Mouse (Mus musculus): ENCODE results near the gene Fzd4.

The Fzd4 gene

DNA sequence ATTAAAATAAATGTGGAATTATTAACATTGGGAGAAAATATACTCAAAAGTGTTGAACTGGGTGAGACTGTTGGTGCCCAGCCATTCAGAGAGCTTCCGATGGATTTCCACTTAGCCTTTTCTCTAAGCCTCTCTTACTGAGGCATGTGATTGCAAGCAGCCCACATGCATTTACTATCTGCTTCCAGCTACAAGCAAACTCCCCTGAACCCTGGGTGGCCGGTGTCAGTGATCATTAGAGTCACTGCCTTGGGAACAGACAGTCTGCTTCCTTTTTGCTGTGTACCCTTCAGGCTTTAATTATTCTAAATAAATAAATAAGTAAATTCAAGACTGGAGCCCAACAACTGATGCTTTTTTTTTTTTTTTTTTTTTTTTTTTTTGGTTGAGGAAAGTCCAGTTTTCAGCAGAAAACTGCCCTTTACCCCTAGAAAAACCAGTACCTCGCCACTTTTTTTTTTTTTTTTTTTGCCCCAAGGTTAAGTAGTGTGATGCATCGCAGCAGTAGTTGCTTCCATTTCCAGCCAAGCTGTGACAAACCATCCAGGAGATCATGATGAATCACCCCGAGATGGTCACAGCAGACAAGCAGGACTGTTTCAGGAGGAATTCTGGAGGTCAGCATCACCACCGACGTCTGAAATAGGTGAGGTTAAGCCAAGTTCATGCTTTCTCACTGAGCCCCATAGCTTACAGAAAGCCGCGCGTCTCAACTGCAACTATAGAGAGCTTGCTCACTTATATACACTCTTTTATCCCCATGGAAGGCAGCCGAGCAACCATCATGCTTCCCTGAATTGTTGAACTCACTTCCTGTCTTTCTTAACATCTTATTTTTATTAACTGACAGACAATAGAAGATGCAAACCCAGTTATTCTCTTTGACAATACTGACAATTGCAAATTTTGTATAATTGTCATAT lies 21.9 kb downstream of the Fzd4 start:
- no peaks in the 10 kb centered on the region for H3K9me3 ChIP-seq (ENCODE audit: low read length)
- H3K36me3 ChIP-seq (ENCODE audit: insufficient read depth, low read length), result no peaks in the 10 kb centered on the region
- peaks cover 7% of the 10 kb centered on the region for H3K4me1 ChIP-seq (replicated peaks; ENCODE audit: low read depth, low read length)
- TF ChIP-seq CTCF (conservative IDR thresholded peaks at IDR 0.05; ENCODE audit: low read length) (no peak), POU5F1 (IDR thresholded peaks at IDR 0.05; ENCODE audit: borderline replicate concordance, low read length) (no peak), NANOG (IDR thresholded peaks at IDR 0.05; ENCODE audit: borderline replicate concordance, low read length) (no peak)
- 0 out of 2 replicates have a peak, but pooled peaks cover 3% of the 10 kb centered on the region for H3K27me3 ChIP-seq (ENCODE audit: insufficient read depth, low read length)
- no peak overlapping the region for H3K4me3 ChIP-seq (replicated peaks; ENCODE audit: low read length)

DNA sequence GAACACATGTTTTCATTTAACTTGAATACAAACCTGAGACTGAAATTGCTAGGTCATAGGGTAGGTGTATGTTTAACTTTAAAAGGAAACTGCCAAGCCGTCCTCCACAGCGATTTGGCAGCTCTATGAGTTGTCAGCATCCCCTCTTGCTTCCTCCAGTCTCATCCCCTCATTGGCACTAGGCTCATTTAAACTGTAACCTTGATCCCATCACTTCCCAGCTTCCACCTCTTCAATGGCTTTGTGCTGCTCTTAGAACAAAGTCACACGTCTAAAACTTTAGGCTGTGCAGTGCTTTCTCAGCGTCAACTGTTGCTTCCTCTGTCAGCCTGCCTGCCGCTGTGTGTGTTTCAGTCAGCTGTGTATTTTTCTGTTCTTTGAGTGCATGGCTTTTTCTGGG lies 22.9 kb downstream of the Fzd4 start:
- H3K4me1 ChIP-seq (replicated peaks; ENCODE audit: low read depth, low read length), result peaks cover 7% of the 10 kb centered on the region
- TF ChIP-seq POU5F1 (IDR thresholded peaks at IDR 0.05; ENCODE audit: borderline replicate concordance, low read length), result no peak
- no peak for TF ChIP-seq NANOG (IDR thresholded peaks at IDR 0.05; ENCODE audit: borderline replicate concordance, low read length)
- no peak for TF ChIP-seq CTCF (conservative IDR thresholded peaks at IDR 0.05; ENCODE audit: low read length)
- H3K27me3 ChIP-seq (ENCODE audit: insufficient read depth, low read length), result 0 out of 2 replicates have a peak, but pooled peaks cover 3% of the 10 kb centered on the region
- H3K4me3 ChIP-seq (replicated peaks; ENCODE audit: low read length), result no peak overlapping the region
- no peaks in the 10 kb centered on the region for H3K36me3 ChIP-seq (ENCODE audit: insufficient read depth, low read length)
- no peaks in the 10 kb centered on the region for H3K9me3 ChIP-seq (ENCODE audit: low read length)

DNA sequence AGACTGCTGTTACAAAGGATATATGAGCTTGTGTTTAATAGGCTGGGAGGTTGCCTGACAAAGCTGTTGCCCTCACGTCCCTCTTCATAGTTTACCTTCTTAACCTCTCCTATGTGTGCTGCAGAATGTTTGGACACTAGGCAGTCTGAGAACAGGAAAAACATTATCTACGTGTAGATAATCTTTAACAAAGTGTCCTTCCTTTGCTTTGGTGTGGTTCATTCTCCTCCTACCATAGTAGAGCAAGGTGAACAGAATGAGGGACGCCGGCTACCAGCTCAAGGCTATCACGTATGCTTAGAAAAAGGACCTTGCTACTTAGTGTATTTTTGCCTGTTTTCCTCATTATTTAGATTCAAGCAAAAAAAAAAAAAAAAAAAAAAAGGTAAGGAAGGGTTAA lies 24.6 kb downstream of the Fzd4 start:
- no peak overlapping the region for H3K4me3 ChIP-seq (replicated peaks; ENCODE audit: low read length)
- H3K4me1 ChIP-seq (replicated peaks; ENCODE audit: low read depth, low read length), result peaks cover under 1% of the 10 kb centered on the region
- 0 out of 2 replicates have a peak, but pooled peaks cover 3% of the 10 kb centered on the region for H3K27me3 ChIP-seq (ENCODE audit: insufficient read depth, low read length)
- no peaks in the 10 kb centered on the region for H3K36me3 ChIP-seq (ENCODE audit: insufficient read depth, low read length)
- TF ChIP-seq NANOG (IDR thresholded peaks at IDR 0.05; ENCODE audit: borderline replicate concordance, low read length) (no peak), POU5F1 (IDR thresholded peaks at IDR 0.05; ENCODE audit: borderline replicate concordance, low read length) (no peak), CTCF (conservative IDR thresholded peaks at IDR 0.05; ENCODE audit: low read length) (no peak)
- no peaks in the 10 kb centered on the region for H3K9me3 ChIP-seq (ENCODE audit: low read length)

DNA sequence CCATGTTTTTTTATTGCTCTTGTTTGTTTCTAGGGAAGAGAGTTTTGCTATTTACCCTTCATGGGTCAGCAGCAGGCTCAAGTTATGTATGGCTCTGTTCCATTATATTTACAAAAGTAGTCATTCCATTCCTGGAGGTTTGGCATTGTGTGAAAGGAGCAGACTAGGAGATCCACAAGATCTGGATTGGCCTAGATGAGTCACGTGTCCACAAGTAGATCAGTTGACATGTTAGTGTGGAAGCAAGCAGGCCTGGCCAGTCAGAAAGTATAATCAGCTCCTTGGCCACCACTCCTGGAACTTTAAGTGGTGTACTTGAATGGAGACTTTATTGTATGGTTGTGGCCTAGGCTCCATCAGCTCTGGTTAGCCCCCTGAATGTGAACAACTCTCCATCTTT lies 25.2 kb downstream of the Fzd4 start:
- TF ChIP-seq CTCF (conservative IDR thresholded peaks at IDR 0.05; ENCODE audit: low read length) (no peak), NANOG (IDR thresholded peaks at IDR 0.05; ENCODE audit: borderline replicate concordance, low read length) (no peak), POU5F1 (IDR thresholded peaks at IDR 0.05; ENCODE audit: borderline replicate concordance, low read length) (no peak)
- no peak overlapping the region for H3K4me3 ChIP-seq (replicated peaks; ENCODE audit: low read length)
- no peaks in the 10 kb centered on the region for H3K9me3 ChIP-seq (ENCODE audit: low read length)
- H3K27me3 ChIP-seq (ENCODE audit: insufficient read depth, low read length), result 0 out of 2 replicates have a peak, but pooled peaks cover 3% of the 10 kb centered on the region
- H3K36me3 ChIP-seq (ENCODE audit: insufficient read depth, low read length), result no peaks in the 10 kb centered on the region
- H3K4me1 ChIP-seq (replicated peaks; ENCODE audit: low read depth, low read length), result no peaks in the 10 kb centered on the region

DNA sequence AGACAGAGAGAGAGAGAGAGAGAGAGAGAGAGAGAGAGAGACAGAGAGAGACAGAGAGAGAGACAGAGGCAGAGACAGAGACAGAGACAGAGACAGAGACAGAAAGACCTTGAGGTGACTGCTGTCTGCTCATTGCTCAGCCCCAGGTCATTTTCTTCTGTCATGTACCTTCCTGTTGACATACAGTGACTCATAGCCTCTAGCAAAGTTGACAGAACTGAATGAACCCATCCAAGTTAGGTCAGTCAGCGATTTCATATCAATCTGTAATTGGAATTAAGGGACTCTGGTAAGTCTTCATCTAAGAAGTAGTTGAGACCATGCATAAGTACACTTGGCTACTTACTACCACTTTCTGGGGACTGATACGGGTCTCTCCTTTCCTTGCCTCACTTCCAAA lies 27.0 kb downstream of the Fzd4 start:
- Histone ChIP-seq H3K36me3 (ENCODE audit: insufficient read depth, low read length) (no peaks in the 10 kb centered on the region), H3K27me3 (ENCODE audit: insufficient read depth, low read length) (no peaks in the 10 kb centered on the region), H3K4me1 (replicated peaks; ENCODE audit: low read depth, low read length) (no peaks in the 10 kb centered on the region), H3K4me3 (replicated peaks; ENCODE audit: low read length) (no peak overlapping the region), H3K9me3 (ENCODE audit: low read length) (no peaks in the 10 kb centered on the region)
- TF ChIP-seq NANOG (IDR thresholded peaks at IDR 0.05; ENCODE audit: borderline replicate concordance, low read length) (no peak), CTCF (conservative IDR thresholded peaks at IDR 0.05; ENCODE audit: low read length) (no peak), POU5F1 (IDR thresholded peaks at IDR 0.05; ENCODE audit: borderline replicate concordance, low read length) (no peak)

DNA sequence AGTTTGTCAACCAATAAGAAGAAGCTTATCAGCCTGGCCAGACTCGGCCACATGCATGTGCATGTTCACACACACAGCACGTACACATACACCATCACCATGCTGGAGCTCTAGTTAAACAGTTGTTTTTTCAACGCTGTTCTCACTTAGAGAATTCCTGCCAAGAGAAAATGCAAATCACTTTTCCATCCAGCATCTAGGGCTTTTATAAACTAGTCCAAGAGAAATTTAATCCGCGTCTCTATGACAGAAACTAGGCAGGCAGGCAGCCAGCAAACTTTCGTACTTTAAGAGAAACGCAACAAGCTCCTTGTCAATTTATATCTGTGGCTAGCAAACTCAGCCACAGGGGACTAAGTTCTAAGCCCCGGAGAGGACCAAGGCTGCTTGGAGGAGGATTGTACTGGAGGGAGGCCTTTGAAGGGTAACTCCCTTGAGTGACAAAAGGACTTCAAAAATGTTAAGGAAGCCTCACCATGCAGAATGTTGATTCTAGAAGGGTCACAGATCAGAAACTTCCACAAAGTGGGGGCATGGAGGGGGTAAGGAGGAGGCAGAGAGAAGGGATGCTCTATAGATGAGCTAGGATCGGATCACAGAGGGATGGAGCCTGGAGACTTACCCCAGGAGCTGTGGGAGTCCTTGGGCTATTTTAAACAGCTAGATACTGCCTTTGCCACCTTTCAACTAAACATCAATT lies 29.2 kb downstream of the Fzd4 start:
- H3K4me1 ChIP-seq (replicated peaks; ENCODE audit: low read depth, low read length), result no peaks in the 10 kb centered on the region
- no peaks in the 10 kb centered on the region for H3K36me3 ChIP-seq (ENCODE audit: insufficient read depth, low read length)
- TF ChIP-seq POU5F1 (IDR thresholded peaks at IDR 0.05; ENCODE audit: borderline replicate concordance, low read length) (no peak), NANOG (IDR thresholded peaks at IDR 0.05; ENCODE audit: borderline replicate concordance, low read length) (no peak), CTCF (conservative IDR thresholded peaks at IDR 0.05; ENCODE audit: low read length) (no peak)
- H3K27me3 ChIP-seq (ENCODE audit: insufficient read depth, low read length), result no peaks in the 10 kb centered on the region
- H3K9me3 ChIP-seq (ENCODE audit: low read length), result no peaks in the 10 kb centered on the region
- no peak overlapping the region for H3K4me3 ChIP-seq (replicated peaks; ENCODE audit: low read length)

DNA sequence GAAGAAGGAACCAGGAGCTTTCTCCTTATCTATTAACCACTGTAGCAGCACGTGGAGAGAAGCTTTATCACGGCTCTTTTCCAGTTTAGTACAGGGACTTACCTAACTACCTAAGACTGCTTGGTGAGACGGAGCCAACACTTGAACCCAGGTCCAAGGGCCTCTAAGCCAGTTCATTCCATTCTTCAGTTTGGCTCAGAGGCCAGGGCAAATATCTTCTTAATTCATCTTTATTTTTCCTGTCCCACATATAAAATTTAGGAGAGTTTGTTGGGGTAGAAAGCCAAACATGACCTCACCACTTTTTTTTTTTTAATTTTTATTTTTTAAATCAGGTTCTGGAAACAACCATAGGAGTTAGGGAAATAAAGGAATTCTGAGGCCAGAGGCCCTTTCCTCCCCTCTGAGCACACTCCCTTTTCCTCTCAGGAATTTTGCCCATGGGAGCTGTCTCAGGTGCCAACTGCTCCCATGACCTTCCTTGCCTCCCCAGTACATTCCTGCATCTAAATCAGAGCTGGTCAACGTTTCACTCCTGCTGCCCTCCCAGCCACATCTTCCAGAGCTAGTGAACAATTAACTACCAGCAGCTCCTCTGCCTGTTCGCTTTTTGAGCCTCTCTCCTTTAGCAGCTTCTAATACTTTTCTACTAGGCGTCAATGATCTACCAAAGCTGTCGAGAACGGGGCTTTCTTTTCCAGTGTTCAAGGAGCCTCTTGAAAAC lies 29.9 kb downstream of the Fzd4 start:
- no peak overlapping the region for H3K4me3 ChIP-seq (replicated peaks; ENCODE audit: low read length)
- H3K27me3 ChIP-seq (ENCODE audit: insufficient read depth, low read length), result no peaks in the 10 kb centered on the region
- H3K36me3 ChIP-seq (ENCODE audit: insufficient read depth, low read length), result no peaks in the 10 kb centered on the region
- H3K4me1 ChIP-seq (replicated peaks; ENCODE audit: low read depth, low read length), result no peaks in the 10 kb centered on the region
- H3K9me3 ChIP-seq (ENCODE audit: low read length), result no peaks in the 10 kb centered on the region
- no peak for TF ChIP-seq CTCF (conservative IDR thresholded peaks at IDR 0.05; ENCODE audit: low read length)
- no peak for TF ChIP-seq POU5F1 (IDR thresholded peaks at IDR 0.05; ENCODE audit: borderline replicate concordance, low read length)
- no peak for TF ChIP-seq NANOG (IDR thresholded peaks at IDR 0.05; ENCODE audit: borderline replicate concordance, low read length)

DNA sequence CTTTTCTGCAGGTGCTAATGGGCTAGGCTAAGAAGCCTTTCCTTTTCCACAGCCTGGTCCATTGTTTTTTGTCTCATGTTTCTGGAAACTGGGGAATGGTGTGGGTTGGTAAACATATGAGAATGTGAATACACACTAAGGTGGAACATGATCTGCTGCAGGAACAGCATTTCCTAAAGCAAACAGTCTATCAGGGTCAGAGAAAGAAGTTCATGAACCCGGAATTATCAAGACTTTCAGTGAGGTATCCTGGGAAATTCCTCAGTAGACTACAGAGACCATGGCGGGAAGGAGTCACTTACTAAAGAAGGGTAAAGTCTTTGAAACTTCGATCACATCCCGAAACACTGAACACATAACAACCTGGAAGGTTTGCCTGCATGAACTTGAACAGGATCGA lies 32.2 kb downstream of the Fzd4 start:
- Histone ChIP-seq H3K27me3 (ENCODE audit: insufficient read depth, low read length) (no peaks in the 10 kb centered on the region), H3K36me3 (ENCODE audit: insufficient read depth, low read length) (no peaks in the 10 kb centered on the region), H3K9me3 (ENCODE audit: low read length) (no peaks in the 10 kb centered on the region), H3K4me3 (replicated peaks; ENCODE audit: low read length) (no peak overlapping the region), H3K4me1 (replicated peaks; ENCODE audit: low read depth, low read length) (no peaks in the 10 kb centered on the region)
- TF ChIP-seq CTCF (conservative IDR thresholded peaks at IDR 0.05; ENCODE audit: low read length) (no peak), POU5F1 (IDR thresholded peaks at IDR 0.05; ENCODE audit: borderline replicate concordance, low read length) (no peak), NANOG (IDR thresholded peaks at IDR 0.05; ENCODE audit: borderline replicate concordance, low read length) (no peak)

Data from E14TG2a.4 (cell line).